Mouse (Mus musculus) forebrain, embryonic 10.5 days (tissue): Measurements from ENCODE around the gene Serinc3. TPM values are rescaled to one million over a fixed set of nuclear protein-coding genes. Genes with fewer than 3 reads are reported as not detected.

Source experiments
- DNase-seq: peaks from one replicate; pipeline ENCODE4 v3.0.0-alpha.2; 2017; ENCODE audit warnings: low spot score; ENCODE audit errors: extremely low spot score
- H3K27ac ChIP-seq: fragments of 300-500 bp; sonication (generic); 2 replicates; pipeline ENCODE4 v1.5.1; 2016; ENCODE audit warnings: mild to moderate bottlenecking
- H3K27me3 ChIP-seq: fragments of 300-500 bp; sonication (generic); 2 replicates; pipeline ENCODE4 v1.6.1; 2016; ENCODE audit warnings: mild to moderate bottlenecking; ENCODE audit not compliant: poor library complexity, severe bottlenecking
- H3K36me3 ChIP-seq: fragments of 300-500 bp; sonication (generic); replicated peaks from 2 replicates; pipeline ENCODE4 v1.6.1; 2016; ENCODE audit warnings: mild to moderate bottlenecking, moderate library complexity
- H3K4me1 ChIP-seq: fragments of 300-500 bp; sonication (generic); 2 replicates; pipeline ENCODE4 v1.6.1; 2016
- H3K4me3 ChIP-seq: fragments of 300-500 bp; sonication (generic); 2 replicates; pipeline ENCODE4 v1.5.1; 2016; ENCODE audit warnings: mild to moderate bottlenecking, moderate library complexity
- H3K9me3 ChIP-seq: fragments of 300-500 bp; sonication (generic); 2 replicates; pipeline ENCODE4 v1.6.1; 2016; ENCODE audit warnings: mild to moderate bottlenecking, moderate library complexity
- WGBS: fragments of 180-500 bp; shearing (Covaris S2); methylation state at CpG from one replicate; pipeline ENCODE4 v1.1.7; 2016; 5-methylcytosine and 5-hydroxymethylcytosine counted together
- polyA plus RNA-seq: library from polyadenylated mRNA; unstranded; fragments of >200 nt; fragmentation: Nextera tagmentation; extraction: Ambion mirVana; gene quantifications from 2 replicates; pipeline ENCODE4 v1.2.1, GENCODE M21; 2016

The Serinc3 gene
- polyA plus RNA-seq, 1 experiment from 2014 or later, result 24.1 TPM

- Histone ChIP-seq H3K4me1 (peaks cover 13% of the 10 kb centered on the region), H3K4me3 (no peak overlapping the region), H3K27ac (no peak overlapping the region), H3K36me3 (no peaks in the 10 kb centered on the region), H3K27me3 (no peaks in the 10 kb centered on the region), H3K9me3 (no peaks in the 10 kb centered on the region)
- WGBS, result 89% methylated on average over 2 of the region's 2 CpGs
- no peak for DNase-seq
These were observed 37.4 kb upstream of the Serinc3 start for GRCm38 (mm10) chr2:163682344-163682743.

GRCm38 (mm10) chr2:163676745-163677144 lies 31.8 kb upstream of the Serinc3 start:
- peaks cover 29% of the 10 kb centered on the region for H3K4me1 ChIP-seq
- 0 out of 2 replicates have a peak, but pooled peaks cover 2% of the 10 kb centered on the region for H3K36me3 ChIP-seq
- H3K27ac ChIP-seq, result no peak overlapping the region
- DNase-seq, result no peak
- no peaks in the 10 kb centered on the region for H3K9me3 ChIP-seq
- 92% methylated on average over 3 of the region's 3 CpGs for WGBS
- no peaks in the 10 kb centered on the region for H3K27me3 ChIP-seq
- no peak overlapping the region for H3K4me3 ChIP-seq

- Histone ChIP-seq H3K36me3 (peaks cover 4% of the 10 kb centered on the region; the same call in 1 of the 2 replicates), H3K4me3 (no peak overlapping the region), H3K27me3 (no peaks in the 10 kb centered on the region), H3K9me3 (no peaks in the 10 kb centered on the region), H3K4me1 (peaks cover 25% of the 10 kb centered on the region), H3K27ac (no peak overlapping the region)
- 95% methylated on average over 4 of the region's 4 CpGs for WGBS
- DNase-seq, result no peak
These were observed 31.4 kb upstream of the Serinc3 start for GRCm38 (mm10) chr2:163676321-163676720.

- Histone ChIP-seq H3K4me1 (peaks cover 24% of the 10 kb centered on the region), H3K36me3 (peaks cover 4% of the 10 kb centered on the region; the same call in 1 of the 2 replicates), H3K27ac (no peak overlapping the region), H3K9me3 (no peaks in the 10 kb centered on the region), H3K4me3 (no peak overlapping the region), H3K27me3 (no peaks in the 10 kb centered on the region)
- WGBS, result 85% methylated on average over 6 of the region's 6 CpGs
- DNase-seq, result no peak
These were observed 30.7 kb upstream of the Serinc3 start for GRCm38 (mm10) chr2:163675662-163676061.

GRCm38 (mm10) chr2:163675144-163675619 lies 30.3 kb upstream of the Serinc3 start:
- 49% methylated on average over 5 of the region's 5 CpGs for WGBS
- Histone ChIP-seq H3K27me3 (no peaks in the 10 kb centered on the region), H3K4me3 (no peak overlapping the region), H3K9me3 (no peaks in the 10 kb centered on the region), H3K27ac (0 out of 2 replicates have a peak overlapping the region, but pooled peaks have one; percentile 33), H3K36me3 (peaks cover 8% of the 10 kb centered on the region; the same call in 1 of the 2 replicates), H3K4me1 (peaks cover 24% of the 10 kb centered on the region)
- DNase-seq, result no peak

- peaks cover 8% of the 10 kb centered on the region; the same call in 1 of the 2 replicates for H3K36me3 ChIP-seq
- H3K27me3 ChIP-seq, result no peaks in the 10 kb centered on the region
- 81% methylated on average over 5 of the region's 5 CpGs for WGBS
- no peak for DNase-seq
- H3K4me1 ChIP-seq, result peaks cover 24% of the 10 kb centered on the region
- no peak overlapping the region for H3K4me3 ChIP-seq
- H3K27ac ChIP-seq, result no peak overlapping the region
- no peaks in the 10 kb centered on the region for H3K9me3 ChIP-seq
These were observed 29.5 kb upstream of the Serinc3 start for GRCm38 (mm10) chr2:163674397-163674796.

GRCm38 (mm10) chr2:163670872-163671594 lies 26.1 kb upstream of the Serinc3 start:
- DNase-seq, result no peak
- WGBS, result 93% methylated on average over 11 of the region's 11 CpGs
- Histone ChIP-seq H3K9me3 (no peaks in the 10 kb centered on the region), H3K36me3 (peaks cover 15% of the 10 kb centered on the region), H3K27me3 (no peaks in the 10 kb centered on the region), H3K4me3 (no peak overlapping the region), H3K27ac (no peak overlapping the region), H3K4me1 (peaks cover 23% of the 10 kb centered on the region)

GRCm38 (mm10) chr2:163667045-163667444 lies 22.1 kb upstream of the Serinc3 start:
- H3K4me1 ChIP-seq, result no peaks in the 10 kb centered on the region
- peaks cover 29% of the 10 kb centered on the region for H3K36me3 ChIP-seq
- WGBS, result 96% methylated on average over 1 of the region's 1 CpGs
- H3K4me3 ChIP-seq, result no peak overlapping the region
- no peaks in the 10 kb centered on the region for H3K27me3 ChIP-seq
- DNase-seq, result no peak
- 0 out of 2 replicates have a peak, but pooled peaks cover 2% of the 10 kb centered on the region for H3K9me3 ChIP-seq
- no peak overlapping the region for H3K27ac ChIP-seq

GRCm38 (mm10) chr2:163663930-163664329 lies 19.0 kb upstream of the Serinc3 start:
- Histone ChIP-seq H3K4me1 (peaks cover 29% of the 10 kb centered on the region), H3K36me3 (peaks cover 28% of the 10 kb centered on the region), H3K4me3 (no peak overlapping the region), H3K27me3 (no peaks in the 10 kb centered on the region), H3K27ac (no peak overlapping the region), H3K9me3 (0 out of 2 replicates have a peak, but pooled peaks cover 2% of the 10 kb centered on the region)
- 78% methylated on average over 3 of the region's 3 CpGs for WGBS
- DNase-seq, result no peak

GRCm38 (mm10) chr2:163662698-163663221 lies 17.8 kb upstream of the Serinc3 start:
- Histone ChIP-seq H3K4me1 (peaks cover 34% of the 10 kb centered on the region), H3K4me3 (no peak overlapping the region), H3K27me3 (no peaks in the 10 kb centered on the region), H3K36me3 (peaks cover 28% of the 10 kb centered on the region), H3K27ac (no peak overlapping the region), H3K9me3 (0 out of 2 replicates have a peak, but pooled peaks cover 2% of the 10 kb centered on the region)
- no peak for DNase-seq
- 80% methylated on average over 2 of the region's 2 CpGs for WGBS

GRCm38 (mm10) chr2:163662076-163662475 lies 17.1 kb upstream of the Serinc3 start:
- H3K36me3 ChIP-seq, result peaks cover 28% of the 10 kb centered on the region
- no peak for DNase-seq
- WGBS, result 94% methylated on average over 5 of the region's 5 CpGs
- no peaks in the 10 kb centered on the region for H3K27me3 ChIP-seq
- H3K4me3 ChIP-seq, result no peak overlapping the region
- peaks cover 36% of the 10 kb centered on the region for H3K4me1 ChIP-seq
- no peak overlapping the region for H3K27ac ChIP-seq
- H3K9me3 ChIP-seq, result 0 out of 2 replicates have a peak, but pooled peaks cover 2% of the 10 kb centered on the region

GRCm38 (mm10) chr2:163661371-163661850 lies 16.5 kb upstream of the Serinc3 start:
- H3K27me3 ChIP-seq, result no peaks in the 10 kb centered on the region
- H3K4me1 ChIP-seq, result peaks cover 36% of the 10 kb centered on the region
- no peak for DNase-seq
- H3K36me3 ChIP-seq, result peaks cover 25% of the 10 kb centered on the region
- 71% methylated on average over 6 of the region's 6 CpGs for WGBS
- H3K27ac ChIP-seq, result no peak overlapping the region
- H3K4me3 ChIP-seq, result no peak overlapping the region
- H3K9me3 ChIP-seq, result 0 out of 2 replicates have a peak, but pooled peaks cover 2% of the 10 kb centered on the region
